Mouse (Mus musculus): ENCODE measurements around the gene Atp8b3. TPM values are rescaled to one million over a fixed set of nuclear protein-coding genes. Genes with fewer than 3 reads are reported as not detected.

Atp8b3 gene
- total and polyA plus RNA-seq, 2 experiments from 2014 or later: 0.05 to 0.46 TPM

GRCm38 (mm10) chr10:80583047-80583446 is 44.1 kb upstream of the Atp8b3 start:
- H3K4me2 ChIP-seq (ENCODE audit: low read depth): no peak overlapping the region
- ATAC-seq (no peak), DNase-seq (no peak)
- no peaks in the 10 kb centered on the region for H3K27me3 ChIP-seq (ENCODE audit: insufficient read depth, low read length)
- TF ChIP-seq CTCF (IDR thresholded peaks at IDR 0.05; ENCODE audit: low read depth): no peak
- 83% methylated on average over 5 of the region's 5 CpGs for WGBS
- H3K9me3 ChIP-seq (ENCODE audit: low read length): no peaks in the 10 kb centered on the region
- no peak overlapping the region for H3K27ac ChIP-seq (ENCODE audit: low read depth, low read length)
- no peaks in the 10 kb centered on the region; the same call in 1 of the 2 replicates for H3K4me1 ChIP-seq (ENCODE audit: insufficient read depth)
- H3K36me3 ChIP-seq (ENCODE audit: insufficient read depth): peaks cover 25% of the 10 kb centered on the region
- H3K9ac ChIP-seq: no peak overlapping the region
- no peak overlapping the region for H3K4me3 ChIP-seq (ENCODE audit: low read depth, low read length)

- WGBS: 9% methylated on average over 8 of the region's 8 CpGs
- H3K4me3 ChIP-seq (ENCODE audit: low read depth, low read length): no peak overlapping the region
- peak overlapping the region; percentile 91; the same call in 1 of the 2 replicates for H3K4me2 ChIP-seq (ENCODE audit: low read depth)
- DNase-seq: no peak
- no peaks in the 10 kb centered on the region for H3K27me3 ChIP-seq (ENCODE audit: insufficient read depth, low read length)
- no peak overlapping the region for H3K9ac ChIP-seq
- H3K9me3 ChIP-seq (ENCODE audit: low read length): no peaks in the 10 kb centered on the region
- peaks cover 16% of the 10 kb centered on the region for H3K4me1 ChIP-seq (ENCODE audit: insufficient read depth)
- peak; percentile 66 for TF ChIP-seq CTCF (IDR thresholded peaks at IDR 0.05; ENCODE audit: low read depth)
- H3K36me3 ChIP-seq (ENCODE audit: insufficient read depth): peaks cover 11% of the 10 kb centered on the region
- no peak overlapping the region for H3K27ac ChIP-seq (ENCODE audit: low read depth, low read length)
- no peak for ATAC-seq
These were observed 40.0 kb upstream of the Atp8b3 start for GRCm38 (mm10) chr10:80578911-80579310.

GRCm38 (mm10) chr10:80578131-80578750 is 39.3 kb upstream of the Atp8b3 start:
- DNase-seq (peak; percentile 77), ATAC-seq (peak; percentile 21; the same call in 1 of the 2 replicates)
- peaks cover 16% of the 10 kb centered on the region for H3K4me1 ChIP-seq (ENCODE audit: insufficient read depth)
- no peaks in the 10 kb centered on the region for H3K9me3 ChIP-seq (ENCODE audit: low read length)
- peak overlapping the region; percentile 91 for H3K4me2 ChIP-seq (ENCODE audit: low read depth)
- H3K4me3 ChIP-seq (ENCODE audit: low read depth, low read length): peak overlapping the region; percentile 71
- H3K36me3 ChIP-seq (ENCODE audit: insufficient read depth): peaks cover 4% of the 10 kb centered on the region
- peak; percentile 81 for TF ChIP-seq CTCF (IDR thresholded peaks at IDR 0.05; ENCODE audit: low read depth)
- peak overlapping the region; percentile 81 for H3K27ac ChIP-seq (ENCODE audit: low read depth, low read length)
- no peaks in the 10 kb centered on the region for H3K27me3 ChIP-seq (ENCODE audit: insufficient read depth, low read length)
- WGBS: under 1% methylated on average over 29 of the region's 29 CpGs
- peak overlapping the region; percentile 81 for H3K9ac ChIP-seq

GRCm38 (mm10) chr10:80577195-80578130 is 38.5 kb upstream of the Atp8b3 start, which contains the start of gene Klf16:
Gene Klf16, minus strand, starts transcription at chr10:80577321.
- ATAC-seq: peak; percentile 80
- H3K9me3 ChIP-seq (ENCODE audit: low read length): no peaks in the 10 kb centered on the region
- WGBS: under 1% methylated on average over 78 of the region's 97 CpGs
- peak within 1 kb of the TSS; percentile 81 for H3K9ac ChIP-seq
- peak within 1 kb of the TSS; percentile 71 for H3K4me3 ChIP-seq (ENCODE audit: low read depth, low read length)
- H3K27me3 ChIP-seq (ENCODE audit: insufficient read depth, low read length): no peaks in the 10 kb centered on the region
- peak; percentile 97 for DNase-seq
- peak within 1 kb of the TSS; percentile 91 for H3K4me2 ChIP-seq (ENCODE audit: low read depth)
- no peak for TF ChIP-seq CTCF (IDR thresholded peaks at IDR 0.05; ENCODE audit: low read depth)
- H3K4me1 ChIP-seq (ENCODE audit: insufficient read depth): peaks cover 16% of the 10 kb centered on the region
- peak within 1 kb of the TSS; percentile 81 for H3K27ac ChIP-seq (ENCODE audit: low read depth, low read length)
- 0 out of 2 replicates have a peak, but pooled peaks cover under 1% of the 10 kb centered on the region for H3K36me3 ChIP-seq (ENCODE audit: insufficient read depth)

GRCm38 (mm10) chr10:80576351-80577194 is 37.6 kb upstream of the Atp8b3 start:
- peaks cover 16% of the 10 kb centered on the region for H3K4me1 ChIP-seq (ENCODE audit: insufficient read depth)
- H3K4me2 ChIP-seq (ENCODE audit: low read depth): peak overlapping the region; percentile 91
- WGBS: 1% methylated on average over 94 of the region's 96 CpGs
- DNase-seq (peak; percentile 71), ATAC-seq (peak; percentile 2; the same call in 1 of the 2 replicates)
- H3K9ac ChIP-seq: peak overlapping the region; percentile 81
- peak overlapping the region; percentile 71 for H3K4me3 ChIP-seq (ENCODE audit: low read depth, low read length)
- H3K27ac ChIP-seq (ENCODE audit: low read depth, low read length): peak overlapping the region; percentile 81
- no peaks in the 10 kb centered on the region for H3K9me3 ChIP-seq (ENCODE audit: low read length)
- TF ChIP-seq CTCF (IDR thresholded peaks at IDR 0.05; ENCODE audit: low read depth): no peak
- H3K36me3 ChIP-seq (ENCODE audit: insufficient read depth): no peaks in the 10 kb centered on the region
- H3K27me3 ChIP-seq (ENCODE audit: insufficient read depth, low read length): no peaks in the 10 kb centered on the region

- peak overlapping the region; percentile 81 for H3K9ac ChIP-seq
- peak overlapping the region; percentile 71 for H3K4me3 ChIP-seq (ENCODE audit: low read depth, low read length)
- H3K27ac ChIP-seq (ENCODE audit: low read depth, low read length): no peak overlapping the region
- TF ChIP-seq CTCF (IDR thresholded peaks at IDR 0.05; ENCODE audit: low read depth): no peak
- peaks cover 21% of the 10 kb centered on the region for H3K4me1 ChIP-seq (ENCODE audit: insufficient read depth)
- H3K36me3 ChIP-seq (ENCODE audit: insufficient read depth): no peaks in the 10 kb centered on the region
- WGBS: 20% methylated on average over 17 of the region's 17 CpGs
- no peaks in the 10 kb centered on the region for H3K27me3 ChIP-seq (ENCODE audit: insufficient read depth, low read length)
- no peaks in the 10 kb centered on the region for H3K9me3 ChIP-seq (ENCODE audit: low read length)
- peak overlapping the region; percentile 91 for H3K4me2 ChIP-seq (ENCODE audit: low read depth)
- no peak for ATAC-seq
- DNase-seq: no peak
These were observed 37.0 kb upstream of the Atp8b3 start for GRCm38 (mm10) chr10:80575925-80576324.
